Mouse (Mus musculus) erythroblast, adult 5-6 weeks (primary cell): ENCODE measurements around the gene Cacna1d. TPM values are rescaled to one million over a fixed set of nuclear protein-coding genes. Genes with fewer than 3 reads are reported as not detected.
A peak's percentile ranks its signal among the peaks of the same experiment; 100 is the strongest.

Experiments
- ATAC-seq: replicated peaks from 2 replicates; pipeline ENCODE4 v1.8.0; 2016; ENCODE audit warnings: moderate number of reproducible peaks, mild to moderate bottlenecking, moderate TSS enrichment, inconsistent platforms; ENCODE audit not compliant: poor library complexity, low FRiP score, severe bottlenecking
- total RNA-seq, 2 experiments: library from RNA; stranded (forward) in 1 of 2; stranded (reverse) in 1 of 2; fragments of 150-400 nt in 1 of 2; fragments of 200-764, 138-1000 nt in 1 of 2; gene quantifications; 2 replicates each; pipeline versions ENCODE4 v1.2.3 to v1.2.4; 2015 to 2017; ENCODE audit warnings: low replicate concordance in 2 of 2

Cacna1d gene
- total RNA-seq, 2 experiments from 2014 or later: 0.17 TPM; not detected in 1

GRCm38 (mm10) chr14:30242818-30243205, 248.4 kb downstream of the Cacna1d start:
- ATAC-seq: no peak

- peak; percentile 92 for ATAC-seq
These were observed 249.0 kb downstream of the Cacna1d start for GRCm38 (mm10) chr14:30242166-30242817.

GRCm38 (mm10) chr14:30240916-30241515, 250.2 kb downstream of the Cacna1d start:
- no peak for ATAC-seq

DNA sequence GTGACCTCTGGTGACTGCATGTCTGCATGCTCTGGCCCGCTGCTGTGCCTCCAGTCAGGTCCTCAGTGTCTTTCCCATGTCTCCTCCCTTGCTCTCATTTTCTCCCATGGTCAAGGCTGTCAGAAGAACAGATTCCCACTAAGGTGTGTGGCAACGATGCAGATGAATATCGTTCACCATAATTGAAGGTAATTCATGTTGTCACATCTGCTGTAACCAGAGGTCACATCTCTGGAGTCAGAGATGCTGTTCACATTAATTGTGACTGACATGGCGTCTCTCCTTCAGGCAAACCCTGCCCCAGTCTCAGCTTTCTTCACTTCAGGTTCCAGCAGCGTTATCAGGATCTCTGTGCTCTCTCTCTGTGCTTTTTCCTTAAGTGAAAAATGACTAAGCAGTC, 252.4 kb downstream of the Cacna1d start:
- ATAC-seq: no peak

DNA sequence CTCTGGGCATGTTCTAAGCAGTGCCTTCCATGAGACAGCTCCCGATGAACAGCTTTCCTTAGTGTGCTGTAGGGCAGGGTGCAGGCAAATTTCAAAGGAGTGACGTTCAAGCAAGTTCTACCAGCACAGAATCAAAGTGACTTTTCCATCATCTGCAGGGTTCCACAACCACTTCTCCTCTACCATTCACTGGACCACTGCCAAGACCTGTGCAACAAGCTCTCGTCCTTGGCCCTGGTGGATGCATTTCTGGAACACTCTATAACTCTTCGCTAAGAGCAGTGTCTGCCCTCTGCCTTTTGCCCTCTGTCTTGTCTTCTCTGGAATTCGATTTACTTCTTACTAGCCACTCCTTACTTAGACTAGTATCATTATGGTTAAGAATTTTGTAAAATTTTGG, 266.1 kb downstream of the Cacna1d start:
- no peak for ATAC-seq

- no peak for ATAC-seq
These were observed 269.2 kb downstream of the Cacna1d start for GRCm38 (mm10) chr14:30222101-30222500.

GRCm38 (mm10) chr14:30219851-30220250, 271.4 kb downstream of the Cacna1d start:
- no peak for ATAC-seq

- no peak for ATAC-seq
These were observed 273.1 kb downstream of the Cacna1d start for GRCm38 (mm10) chr14:30218114-30218513.

- ATAC-seq: no peak
These were observed 274.1 kb downstream of the Cacna1d start for GRCm38 (mm10) chr14:30217124-30217523.

GRCm38 (mm10) chr14:30208156-30208555, 283.1 kb downstream of the Cacna1d start:
- ATAC-seq: no peak

- no peak for ATAC-seq
These were observed 285.4 kb downstream of the Cacna1d start for GRCm38 (mm10) chr14:30205821-30206220.

DNA sequence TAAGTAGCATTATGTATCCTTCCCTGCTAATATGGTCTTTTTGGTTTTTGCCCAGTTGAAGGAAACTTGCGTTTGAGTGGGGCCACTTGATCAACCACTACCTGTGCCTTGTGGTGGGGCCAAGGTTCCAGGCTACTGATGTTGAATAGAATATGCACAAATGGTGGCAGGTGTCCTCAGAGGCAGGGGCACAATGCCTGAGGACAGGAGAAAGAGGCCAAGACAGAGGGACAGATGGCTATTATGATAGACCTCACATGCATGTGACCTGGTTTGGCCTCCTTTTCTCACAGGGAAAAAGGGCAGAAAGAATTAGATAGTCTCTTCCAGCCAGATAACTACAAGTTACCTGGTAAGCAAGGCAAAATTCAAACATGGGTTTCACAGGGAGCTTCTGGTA, 286.7 kb downstream of the Cacna1d start:
- no peak for ATAC-seq

GRCm38 (mm10) chr14:30200310-30200709, 290.9 kb downstream of the Cacna1d start:
- no peak for ATAC-seq

- no peak for ATAC-seq
These were observed 292.4 kb downstream of the Cacna1d start for GRCm38 (mm10) chr14:30198882-30199281.

DNA sequence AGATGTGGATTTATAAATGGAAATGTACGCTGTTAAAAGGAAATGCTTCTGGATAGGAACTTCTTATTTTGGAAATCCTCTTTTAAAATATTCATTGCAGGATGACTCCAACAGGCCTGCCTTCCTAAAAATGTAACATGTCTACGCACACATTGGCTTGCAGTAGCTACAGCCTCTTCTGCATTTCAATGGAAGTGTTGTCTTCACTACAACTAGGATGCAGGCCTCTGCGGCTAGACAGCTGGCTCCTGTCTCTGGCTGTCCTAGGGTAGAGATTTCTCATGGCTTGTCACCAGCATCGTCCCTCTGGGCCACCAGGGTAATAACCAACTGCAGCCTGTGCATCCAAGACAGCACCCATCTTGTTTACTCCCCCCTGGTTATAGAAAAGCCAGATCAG, 293.1 kb downstream of the Cacna1d start:
- ATAC-seq: no peak

- no peak for ATAC-seq
These were observed 294.3 kb downstream of the Cacna1d start for GRCm38 (mm10) chr14:30196959-30197358.

- ATAC-seq: no peak
These were observed 295.0 kb downstream of the Cacna1d start for GRCm38 (mm10) chr14:30196235-30196634.

DNA sequence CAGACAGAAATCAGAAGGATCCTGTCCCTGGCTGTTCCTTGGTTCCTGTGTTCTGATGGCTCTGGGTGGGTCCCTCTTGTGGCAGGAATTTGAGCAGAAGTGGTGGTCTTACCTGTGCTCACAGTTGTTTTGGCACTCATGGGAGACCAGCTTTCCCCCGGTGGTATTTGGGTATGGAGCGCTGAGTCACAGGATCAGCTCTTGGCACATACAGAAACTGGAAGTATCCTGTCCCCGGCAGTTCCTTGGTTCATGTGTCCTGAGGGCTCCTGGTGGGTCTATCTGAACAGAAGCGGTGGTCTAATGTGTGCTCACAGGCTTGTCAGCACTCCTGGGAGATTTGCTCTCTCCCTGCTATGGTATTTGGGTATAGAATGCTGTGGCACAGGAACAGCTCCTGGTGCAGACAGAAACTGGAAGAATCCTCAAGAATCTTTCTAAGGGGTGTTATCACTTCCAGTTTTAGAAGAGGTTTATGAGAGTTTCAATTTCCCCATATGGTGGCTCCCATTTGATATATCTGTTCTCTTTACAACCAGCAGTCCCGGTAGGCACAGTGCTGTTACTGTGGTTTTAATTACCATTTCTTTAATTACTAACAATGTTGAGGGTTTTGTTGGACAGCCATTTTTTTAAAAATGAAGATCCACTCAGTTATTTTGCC, 300.8 kb downstream of the Cacna1d start:
- ATAC-seq: no peak

DNA sequence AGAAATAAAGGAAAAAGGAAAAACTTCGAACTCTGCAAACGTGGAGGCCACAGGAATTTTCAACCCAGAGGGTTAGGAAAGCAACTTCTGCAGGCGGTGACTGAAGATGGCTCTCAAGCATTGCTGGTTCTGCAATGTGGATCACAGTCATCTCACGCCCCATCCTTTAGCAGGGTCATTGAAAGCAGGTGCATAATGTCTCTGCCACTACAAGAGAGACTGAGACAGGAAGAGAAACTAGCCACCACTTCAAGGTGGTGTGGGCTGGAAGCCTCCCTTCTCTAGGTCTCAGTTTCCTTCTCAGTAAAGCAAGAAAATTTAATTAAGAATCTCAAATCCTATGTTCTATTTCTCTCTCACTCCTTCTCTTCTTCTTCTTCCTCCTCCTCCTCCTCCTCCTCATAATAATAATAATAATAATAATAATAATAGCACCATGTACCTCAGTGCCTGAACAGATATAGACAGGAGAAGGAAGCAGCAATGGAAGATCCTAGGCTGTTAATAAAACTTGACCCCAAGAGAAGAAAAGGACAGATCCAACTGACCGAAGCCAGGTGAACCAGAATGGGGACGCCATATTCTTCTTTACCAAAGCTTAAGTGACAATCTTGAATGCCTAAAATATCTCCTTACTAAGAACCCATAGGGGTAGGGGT, 305.5 kb downstream of the Cacna1d start:
- no peak for ATAC-seq

GRCm38 (mm10) chr14:30184445-30185152, 306.7 kb downstream of the Cacna1d start:
- ATAC-seq: no peak
